Mouse (Mus musculus): Measurements from ENCODE around the gene Sumo1. TPM values are rescaled to one million over a fixed set of nuclear protein-coding genes. Genes with fewer than 3 reads are reported as not detected.

Sumo1 gene
- polyA plus RNA-seq (2014; fragmentation: Illumina TruSeq; extraction: RNeasy Lipid Tissue Mini Kit (QIAGEN cat#74804); ENCODE audit: low read depth, low replicate concordance) = 372 TPM

GRCm38 (mm10) chr1:59670641-59671168 is at the start of gene Sumo1:
Gene Sumo1, minus strand, starts transcription at chr1:59670834.

GRCm38 (mm10) chr1:59684819-59685755 is 14.5 kb upstream of the Sumo1 start, which contains the start of gene Nop58:
Gene Nop58, plus strand, starts transcription at chr1:59684971.

Other genes with a start within 250 kb of the Sumo1 start
- gene Fzd7, start 188.4 kb downstream of the Sumo1 start, polyA plus RNA-seq (2014; fragmentation: Illumina TruSeq; extraction: RNeasy Lipid Tissue Mini Kit (QIAGEN cat#74804); ENCODE audit: low read depth, low replicate concordance) = 19.1 TPM
- gene Gm973, start 154.6 kb downstream of the Sumo1 start, polyA plus RNA-seq (2014; fragmentation: Illumina TruSeq; extraction: RNeasy Lipid Tissue Mini Kit (QIAGEN cat#74804); ENCODE audit: low read depth, low replicate concordance) = 1.9 TPM
- gene Nop58, start 14.1 kb upstream of the Sumo1 start, polyA plus RNA-seq (2014; fragmentation: Illumina TruSeq; extraction: RNeasy Lipid Tissue Mini Kit (QIAGEN cat#74804); ENCODE audit: low read depth, low replicate concordance) = 210 TPM
- 59.3 TPM for gene Bmpr2, start 92.6 kb upstream of the Sumo1 start, polyA plus RNA-seq (2014; fragmentation: Illumina TruSeq; extraction: RNeasy Lipid Tissue Mini Kit (QIAGEN cat#74804); ENCODE audit: low read depth, low replicate concordance)
- gene Fam117b, start 242.2 kb upstream of the Sumo1 start, polyA plus RNA-seq (2014; fragmentation: Illumina TruSeq; extraction: RNeasy Lipid Tissue Mini Kit (QIAGEN cat#74804); ENCODE audit: low read depth, low replicate concordance) = 39.6 TPM

Measured in kidney, adult 10 weeks (tissue).